Mouse (Mus musculus) embryonic facial prominence, embryonic 14.5 days (tissue): ENCODE results near the gene Tm9sf4. TPM values are rescaled to one million over a fixed set of nuclear protein-coding genes. Genes with fewer than 3 reads are reported as not detected.
A peak's percentile ranks its signal among the peaks of the same experiment; 100 is the strongest.

Source experiments
- ATAC-seq: fragments of 200-750 bp; cut with Nextera tagmentation; 2 replicates; pipeline ENCODE4 v1.8.0; 2017; ENCODE audit warnings: low read depth, moderate number of reproducible peaks, moderate TSS enrichment
- DNase-seq: peaks from one replicate; pipeline ENCODE4 v3.0.0-alpha.2; 2015; ENCODE audit warnings: low spot score
- H3K27ac ChIP-seq: fragments of 300-500 bp; sonication (generic); replicated peaks from 2 replicates; pipeline ENCODE4 v1.5.1; 2014; ENCODE audit warnings: low read depth, mild to moderate bottlenecking, low read length, moderate library complexity
- H3K27me3 ChIP-seq: fragments of 300-500 bp; sonication (generic); replicated peaks from 2 replicates; pipeline ENCODE4 v1.6.1; 2014; ENCODE audit warnings: low read length; ENCODE audit not compliant: control insufficient read depth, insufficient read depth
- H3K36me3 ChIP-seq: fragments of 300-500 bp; sonication (generic); 2 replicates; pipeline ENCODE4 v1.6.1; 2014; ENCODE audit warnings: low read length, mixed read lengths; ENCODE audit not compliant: control insufficient read depth, insufficient read depth
- H3K4me1 ChIP-seq: fragments of 300-500 bp; sonication (generic); 2 replicates; pipeline ENCODE4 v1.6.1; 2014; ENCODE audit warnings: antibody characterized with exemption, low read length; ENCODE audit not compliant: control insufficient read depth, insufficient read depth
- H3K4me2 ChIP-seq: fragments of 300-500 bp; sonication (generic); 2 replicates; pipeline ENCODE4 v1.6.1; 2014; ENCODE audit warnings: low read depth, mild to moderate bottlenecking, low read length, moderate library complexity, mixed read lengths
- H3K4me3 ChIP-seq: fragments of 300-500 bp; sonication (generic); 2 replicates; pipeline ENCODE4 v1.5.1; 2014; ENCODE audit warnings: low read depth, mild to moderate bottlenecking, low read length
- H3K9ac ChIP-seq: fragments of 300-500 bp; sonication (generic); 2 replicates; pipeline ENCODE4 v1.6.1; 2014; ENCODE audit warnings: low read depth, mild to moderate bottlenecking, low read length, moderate library complexity, mixed read lengths
- H3K9me3 ChIP-seq: fragments of 300-500 bp; sonication (generic); 2 replicates; pipeline ENCODE4 v1.6.1; 2016; ENCODE audit warnings: low read length; ENCODE audit not compliant: control insufficient read depth
- WGBS: fragments of 180-500 bp; shearing (Covaris S2); extraction: QIAGEN DNeasy Blood & Tissue Kit; methylation state at CpG from one replicate; pipeline ENCODE4 v1.1.7; 2014; 5-methylcytosine and 5-hydroxymethylcytosine counted together
- polyA plus RNA-seq: library from polyadenylated mRNA; unstranded; fragments of >200 nt; fragmentation: Nextera tagmentation; extraction: Ambion mirVana; gene quantifications from 2 replicates; pipeline ENCODE4 v1.2.1, GENCODE M21; 2014

Gene Tm9sf4
- polyA plus RNA-seq, 1 experiment from 2014 or later = 97.9 TPM

DNA sequence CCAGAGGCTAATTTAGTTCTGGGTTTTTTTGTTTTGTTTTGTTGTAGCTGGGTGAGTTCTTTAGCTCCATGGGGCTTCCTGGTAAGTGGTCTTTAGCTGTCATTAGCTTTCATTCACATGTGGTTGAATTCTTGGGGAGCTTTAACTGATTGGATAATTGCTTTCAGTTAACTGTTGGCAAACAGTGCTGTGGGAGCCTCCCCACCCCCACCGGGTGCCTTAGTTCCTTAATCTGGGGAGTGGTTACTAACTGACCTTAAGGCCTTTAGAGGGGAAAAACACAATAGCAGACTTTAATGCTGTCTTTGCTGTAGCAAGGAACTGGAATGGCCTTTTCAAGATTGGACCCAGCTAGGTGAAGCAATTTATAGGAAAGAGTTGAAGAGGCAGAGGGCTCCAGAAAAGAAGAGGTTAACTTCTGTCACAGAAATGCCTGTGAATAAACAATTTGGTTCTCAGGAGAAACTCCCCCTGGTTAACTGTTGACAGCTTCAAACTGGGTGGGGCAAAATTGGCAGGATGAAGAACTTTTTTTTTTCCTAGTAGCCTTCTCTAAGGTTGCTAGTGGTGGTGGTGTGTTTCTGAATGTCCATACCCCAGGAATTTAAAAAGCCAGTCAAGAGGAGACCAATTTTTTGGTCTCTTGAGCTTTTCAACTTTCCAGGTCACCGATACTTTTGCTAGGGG, 7.2 kb downstream of the Tm9sf4 start:
- no peaks in the 10 kb centered on the region for H3K9me3 ChIP-seq
- H3K4me1 ChIP-seq = peaks cover 13% of the 10 kb centered on the region
- no peak overlapping the region for H3K9ac ChIP-seq
- ATAC-seq (peak; percentile 33; the same call in 1 of the 2 replicates), DNase-seq (peak; percentile 55)
- H3K36me3 ChIP-seq = peaks cover 4% of the 10 kb centered on the region; the same call in 1 of the 2 replicates
- H3K4me3 ChIP-seq = no peak overlapping the region
- no peaks in the 10 kb centered on the region for H3K27me3 ChIP-seq
- no peak overlapping the region for H3K27ac ChIP-seq
- H3K4me2 ChIP-seq = no peak overlapping the region
- WGBS = 13% methylated on average over 2 of the region's 2 CpGs

DNA sequence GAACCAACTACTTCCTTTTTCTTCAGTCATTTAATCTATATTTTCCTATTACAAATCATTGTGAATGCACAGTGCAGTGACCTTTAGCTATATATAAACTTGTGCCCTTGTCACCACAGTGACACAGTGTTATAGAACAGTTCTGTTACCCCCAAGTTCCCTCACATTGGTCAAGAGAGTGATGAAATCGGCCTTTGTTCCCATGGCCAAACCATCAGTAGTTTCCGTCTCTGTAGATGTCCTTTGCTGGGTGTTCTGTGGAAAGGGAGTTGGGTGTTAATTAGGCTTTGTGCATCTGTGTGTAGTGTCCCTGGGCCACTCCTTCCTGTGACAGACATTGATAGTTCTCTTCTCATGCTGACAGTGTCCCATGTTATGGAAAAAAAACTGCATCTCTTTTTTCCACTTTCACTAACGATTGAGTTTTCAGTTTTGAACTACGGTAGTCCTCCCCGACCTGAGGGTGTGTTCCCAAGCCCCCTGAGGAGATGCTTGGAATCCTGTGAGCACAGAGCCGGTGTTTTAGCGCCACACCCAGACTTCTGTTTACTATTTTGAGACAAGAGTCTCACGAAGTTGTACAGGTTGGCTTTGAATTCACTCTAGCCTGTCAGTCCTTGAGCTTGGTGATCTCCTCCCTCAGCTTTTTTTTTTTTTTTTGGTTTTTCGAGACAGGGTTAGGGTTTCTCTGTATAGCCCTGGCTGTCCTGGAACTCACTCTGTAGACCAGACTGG, 9.6 kb downstream of the Tm9sf4 start:
- H3K36me3 ChIP-seq = no peaks in the 10 kb centered on the region; the same call in none of the 2 replicates
- H3K27me3 ChIP-seq = no peaks in the 10 kb centered on the region
- H3K4me2 ChIP-seq = no peak overlapping the region
- no peak overlapping the region for H3K4me3 ChIP-seq
- ATAC-seq (no peak), DNase-seq (no peak)
- peaks cover 13% of the 10 kb centered on the region for H3K4me1 ChIP-seq
- H3K27ac ChIP-seq = no peak overlapping the region
- H3K9ac ChIP-seq = no peak overlapping the region
- WGBS = 85% methylated on average over 9 of the region's 9 CpGs
- H3K9me3 ChIP-seq = no peaks in the 10 kb centered on the region

DNA sequence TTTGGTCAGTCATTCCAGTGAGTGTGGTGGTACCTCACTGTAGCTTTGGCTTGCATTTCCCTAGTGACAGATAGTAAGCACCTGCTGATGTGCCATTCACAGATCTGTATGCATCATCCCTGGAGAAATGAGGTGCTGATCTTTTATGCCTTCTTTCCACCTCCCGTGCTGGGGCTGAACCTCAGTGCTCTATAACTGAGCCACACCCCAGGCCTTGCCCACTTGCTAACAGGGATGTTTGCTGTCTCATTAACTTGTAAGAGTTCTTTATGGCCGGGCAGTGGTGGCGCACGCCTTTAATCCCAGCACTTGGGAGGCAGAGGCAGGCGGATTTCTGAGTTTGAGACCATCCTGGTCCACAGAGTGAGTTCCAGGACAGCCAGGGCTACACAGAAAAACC, 10.9 kb downstream of the Tm9sf4 start:
- ATAC-seq = no peak

DNA sequence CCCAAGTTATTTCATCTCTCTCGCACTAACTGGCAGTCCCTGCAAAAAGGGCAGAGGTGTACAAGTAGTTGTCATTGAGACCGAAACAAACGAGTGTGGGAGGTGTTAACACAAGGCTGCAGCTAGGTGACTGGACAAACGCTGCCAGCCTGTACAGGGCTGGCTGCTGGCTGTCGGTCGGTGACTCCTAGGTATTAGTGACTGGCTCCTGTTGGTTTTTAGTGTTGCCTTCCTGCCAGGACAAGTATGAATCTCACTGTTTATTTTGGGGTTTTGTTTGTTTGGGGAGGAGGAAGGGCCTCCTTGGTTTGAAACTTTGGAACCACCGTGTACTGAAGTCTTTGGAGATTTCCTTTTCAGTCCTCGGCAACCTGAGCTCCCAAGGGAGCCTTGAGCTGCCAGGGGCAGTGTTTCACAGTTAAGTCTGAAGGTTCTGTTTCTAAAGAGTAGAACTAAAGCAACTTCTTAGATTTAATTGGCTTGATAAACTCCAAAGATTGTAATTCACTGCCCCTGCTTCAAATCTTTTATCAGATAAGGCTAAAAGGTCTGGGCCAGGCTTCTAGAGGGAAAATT, 15.0 kb downstream of the Tm9sf4 start:
- Histone ChIP-seq H3K36me3 (peaks cover 24% of the 10 kb centered on the region), H3K9me3 (no peaks in the 10 kb centered on the region), H3K27me3 (no peaks in the 10 kb centered on the region), H3K4me1 (no peaks in the 10 kb centered on the region), H3K4me3 (no peak overlapping the region), H3K4me2 (no peak overlapping the region), H3K9ac (no peak overlapping the region), H3K27ac (no peak overlapping the region)
- DNase-seq = peak; percentile 29
- WGBS = 58% methylated on average over 8 of the region's 8 CpGs
- ATAC-seq = no peak

More for the DNA sequence above, 10.9 kb downstream of the Tm9sf4 start:
- DNase-seq = no peak
- Histone ChIP-seq H3K9ac (no peak overlapping the region), H3K27me3 (no peaks in the 10 kb centered on the region), H3K4me2 (no peak overlapping the region), H3K27ac (no peak overlapping the region), H3K4me1 (peaks cover 13% of the 10 kb centered on the region), H3K4me3 (no peak overlapping the region), H3K9me3 (no peaks in the 10 kb centered on the region), H3K36me3 (no peaks in the 10 kb centered on the region; the same call in none of the 2 replicates)
- 86% methylated on average over 5 of the region's 5 CpGs for WGBS

DNA sequence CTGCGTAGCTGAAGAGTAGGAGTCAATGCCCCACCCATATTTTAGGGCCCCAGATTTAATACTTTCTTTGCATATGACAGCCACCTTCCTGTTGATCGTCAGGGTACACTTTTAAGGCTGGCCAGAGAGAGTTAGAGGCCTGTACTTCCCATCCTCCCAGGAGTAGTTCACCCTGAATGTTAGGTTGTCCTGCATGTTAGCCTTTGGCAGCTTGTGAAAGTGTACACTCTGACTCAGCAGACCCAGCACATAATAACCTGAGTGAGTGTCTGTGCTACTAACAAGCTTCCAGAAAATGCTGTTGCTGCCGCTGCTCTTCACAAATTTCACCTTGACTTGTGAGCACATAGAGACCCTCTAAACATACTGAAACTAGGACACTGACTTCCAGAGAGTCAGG, 16.1 kb downstream of the Tm9sf4 start:
- Histone ChIP-seq H3K4me3 (no peak overlapping the region), H3K27ac (no peak overlapping the region), H3K36me3 (peaks cover 34% of the 10 kb centered on the region), H3K9ac (no peak overlapping the region), H3K4me1 (no peaks in the 10 kb centered on the region), H3K4me2 (no peak overlapping the region), H3K27me3 (no peaks in the 10 kb centered on the region), H3K9me3 (no peaks in the 10 kb centered on the region)
- DNase-seq (no peak), ATAC-seq (no peak)
- WGBS = 91% methylated on average over 3 of the region's 3 CpGs

DNA sequence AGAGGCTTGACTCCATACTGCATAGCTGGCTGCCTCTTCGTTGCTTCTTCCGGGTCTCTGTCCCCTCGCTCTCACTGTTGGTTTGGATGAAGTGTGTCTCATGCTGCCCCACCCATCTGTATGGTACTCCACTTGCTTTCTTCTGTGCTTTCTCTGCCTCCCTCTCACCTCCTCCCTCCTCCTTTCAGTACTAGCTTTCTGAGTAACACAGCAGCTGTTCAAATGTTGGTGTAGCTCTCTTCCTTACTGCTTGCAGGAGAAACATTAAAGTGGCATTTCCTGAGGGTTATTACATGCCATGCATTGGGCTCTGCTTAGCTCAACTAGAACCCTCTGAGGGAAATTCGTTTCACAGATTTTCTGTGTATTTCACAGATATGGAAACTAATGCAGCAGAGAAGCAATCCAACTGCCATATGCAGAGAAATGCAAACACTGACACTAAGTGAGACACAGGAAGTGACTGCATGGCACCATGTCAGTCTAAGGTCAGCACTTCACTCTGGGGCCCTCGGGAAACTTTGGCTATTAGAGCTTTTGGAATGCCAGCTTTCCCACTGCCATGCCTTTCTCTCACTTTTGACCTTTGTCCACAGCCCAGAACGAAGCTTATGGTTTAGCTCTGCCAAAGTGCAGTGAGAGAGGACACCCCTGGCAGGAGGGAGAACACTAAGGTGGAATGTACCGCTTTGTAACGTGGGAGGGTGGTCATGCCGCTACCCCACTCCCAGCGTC, 18.2 kb downstream of the Tm9sf4 start:
- no peak overlapping the region for H3K4me3 ChIP-seq
- WGBS = 77% methylated on average over 10 of the region's 10 CpGs
- no peaks in the 10 kb centered on the region for H3K4me1 ChIP-seq
- no peak overlapping the region for H3K9ac ChIP-seq
- no peak overlapping the region for H3K4me2 ChIP-seq
- peaks cover 55% of the 10 kb centered on the region for H3K36me3 ChIP-seq
- DNase-seq (no peak), ATAC-seq (no peak)
- H3K27me3 ChIP-seq = no peaks in the 10 kb centered on the region
- no peak overlapping the region for H3K27ac ChIP-seq
- H3K9me3 ChIP-seq = no peaks in the 10 kb centered on the region

DNA sequence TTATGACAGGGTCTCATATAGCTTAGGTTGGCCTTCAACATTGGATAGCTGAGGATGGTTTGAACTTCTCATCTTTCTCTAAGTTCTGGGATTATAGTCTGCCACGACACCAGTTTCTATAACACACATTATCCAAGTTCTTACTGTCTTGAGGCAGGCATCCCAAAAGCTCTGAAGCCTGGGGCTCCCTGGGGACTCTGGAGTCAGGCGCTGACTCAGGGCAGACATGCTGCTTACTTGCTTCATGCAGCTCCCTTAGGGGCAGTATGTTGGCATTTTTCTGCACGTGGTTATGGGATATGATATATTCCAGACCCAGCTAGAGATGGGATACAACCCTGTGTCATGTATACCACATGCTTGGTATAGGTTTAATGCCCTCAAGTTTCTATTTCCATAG, 18.9 kb downstream of the Tm9sf4 start:
- Histone ChIP-seq H3K9me3 (no peaks in the 10 kb centered on the region), H3K4me2 (no peak overlapping the region), H3K9ac (no peak overlapping the region), H3K27ac (no peak overlapping the region), H3K36me3 (peaks cover 62% of the 10 kb centered on the region), H3K4me1 (no peaks in the 10 kb centered on the region), H3K4me3 (no peak overlapping the region), H3K27me3 (no peaks in the 10 kb centered on the region)
- ATAC-seq (no peak), DNase-seq (no peak)
- 64% methylated on average over 3 of the region's 3 CpGs for WGBS

DNA sequence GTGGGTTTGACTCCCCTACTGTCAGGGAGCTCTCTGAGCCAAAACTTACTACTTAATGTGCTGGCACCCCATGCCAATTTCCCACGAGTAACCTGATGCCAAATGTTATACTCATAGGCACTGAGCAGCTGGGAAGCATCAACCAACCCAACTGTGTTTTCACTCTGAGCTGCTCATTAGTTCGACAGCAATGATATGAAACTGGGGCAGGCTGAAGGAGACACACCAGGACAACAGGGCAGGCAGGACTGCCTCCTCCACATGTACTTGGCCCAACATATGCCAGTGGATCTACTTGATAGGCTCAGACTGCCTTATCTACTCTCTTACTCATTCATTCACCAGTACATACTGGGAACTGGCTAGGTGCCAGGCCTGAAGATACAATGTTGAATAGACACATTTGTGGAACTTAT, 25.1 kb downstream of the Tm9sf4 start:
- WGBS = 48% methylated on average over 2 of the region's 2 CpGs
- H3K27ac ChIP-seq = no peak overlapping the region
- H3K4me3 ChIP-seq = no peak overlapping the region
- no peaks in the 10 kb centered on the region for H3K9me3 ChIP-seq
- H3K4me2 ChIP-seq = no peak overlapping the region
- H3K36me3 ChIP-seq = peaks cover 99% of the 10 kb centered on the region
- no peaks in the 10 kb centered on the region for H3K4me1 ChIP-seq
- peak; percentile 35 for DNase-seq
- H3K9ac ChIP-seq = no peak overlapping the region
- ATAC-seq = no peak
- no peaks in the 10 kb centered on the region for H3K27me3 ChIP-seq
